Mouse (Mus musculus) cerebral cortex, adult 2 months (tissue): ENCODE results near the gene Ormdl2.

Source experiments
- WGBS: fragments of 180-500 bp; shearing (Covaris S2); methylation state at CpG from one replicate; pipeline ENCODE4 v1.1.7; 2018; 5-methylcytosine and 5-hydroxymethylcytosine counted together

Ormdl2 gene

DNA sequence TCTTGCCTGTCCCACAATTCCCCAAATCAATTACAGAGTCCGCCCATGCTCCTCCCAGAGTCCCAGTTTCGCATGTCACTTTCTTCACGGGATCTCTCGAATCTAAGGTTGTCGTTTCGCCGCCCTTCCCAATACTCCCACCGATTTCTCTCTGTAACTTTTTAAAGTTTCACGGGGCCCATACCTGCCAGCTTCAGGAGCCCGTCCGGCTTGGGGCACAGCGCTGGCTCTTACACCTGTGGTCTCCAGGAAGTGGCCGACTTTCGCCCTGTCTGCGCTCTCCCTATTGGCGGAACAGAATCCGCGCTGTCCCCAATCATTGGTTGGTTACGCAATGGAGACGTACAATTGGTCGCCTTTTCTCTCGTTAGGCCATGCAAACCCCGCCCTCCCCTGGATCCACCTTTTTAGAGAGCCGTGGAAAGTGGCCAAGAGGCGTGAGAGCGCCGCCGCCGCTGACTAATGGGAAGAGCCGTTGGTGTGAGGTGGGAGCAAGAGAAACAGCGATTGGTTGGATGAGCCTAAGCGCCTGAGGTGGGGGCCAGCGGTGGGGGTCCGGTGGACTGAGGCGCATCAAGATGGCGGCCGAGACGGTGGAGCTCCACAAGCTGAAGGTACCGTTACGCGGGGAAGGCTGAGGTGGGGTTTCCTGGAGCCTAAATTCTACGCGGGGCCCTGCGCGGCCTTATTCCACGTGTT lies at the start of gene Ormdl2:
Ormdl2 (minus strand) TSS at position 288 of the 699 bp plus-strand sequence.
- under 1% methylated on average over 46 of the region's 46 CpGs for WGBS

GRCm38 (mm10) chr10:128870341-128870740 lies 48.9 kb upstream of the Ormdl2 start:
- WGBS = 80% methylated on average over 3 of the region's 3 CpGs

- 77% methylated on average over 1 of the region's 1 CpGs for WGBS
Measured at GRCm38 (mm10) chr10:128866518-128866917, 45.1 kb upstream of the Ormdl2 start.

- WGBS = 73% methylated on average over 3 of the region's 3 CpGs
Measured at GRCm38 (mm10) chr10:128866042-128866441, 44.6 kb upstream of the Ormdl2 start.

DNA sequence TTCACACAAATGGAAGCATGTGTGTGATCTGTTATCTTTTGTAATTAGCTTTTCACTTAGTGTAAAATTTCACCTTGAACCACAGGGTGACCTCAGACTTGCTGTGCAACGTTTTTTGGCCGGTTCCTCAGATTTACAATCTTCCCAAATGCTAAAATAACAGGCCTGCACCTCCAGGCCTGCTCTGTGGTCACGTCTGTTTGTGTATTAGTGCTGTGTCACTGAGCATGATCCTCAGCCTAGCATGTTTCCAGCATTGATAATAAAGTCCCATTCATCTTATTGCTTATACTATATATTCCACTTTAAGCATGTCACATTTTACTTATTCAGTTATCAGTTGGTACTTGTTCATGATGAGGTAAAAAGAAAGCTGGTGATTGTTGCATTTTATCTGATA lies 28.9 kb upstream of the Ormdl2 start:
- WGBS = 80% methylated on average over 3 of the region's 3 CpGs

- WGBS = 82% methylated on average over 2 of the region's 2 CpGs
Measured at GRCm38 (mm10) chr10:128848426-128848825, 27.0 kb upstream of the Ormdl2 start.

GRCm38 (mm10) chr10:128846664-128847063 lies 25.2 kb upstream of the Ormdl2 start:
- 93% methylated on average over 4 of the region's 4 CpGs for WGBS

- 44% methylated on average over 2 of the region's 2 CpGs for WGBS
Measured at GRCm38 (mm10) chr10:128845516-128845915, 24.1 kb upstream of the Ormdl2 start.

- 94% methylated on average over 5 of the region's 5 CpGs for WGBS
Measured at GRCm38 (mm10) chr10:128843260-128843659, 21.8 kb upstream of the Ormdl2 start.

DNA sequence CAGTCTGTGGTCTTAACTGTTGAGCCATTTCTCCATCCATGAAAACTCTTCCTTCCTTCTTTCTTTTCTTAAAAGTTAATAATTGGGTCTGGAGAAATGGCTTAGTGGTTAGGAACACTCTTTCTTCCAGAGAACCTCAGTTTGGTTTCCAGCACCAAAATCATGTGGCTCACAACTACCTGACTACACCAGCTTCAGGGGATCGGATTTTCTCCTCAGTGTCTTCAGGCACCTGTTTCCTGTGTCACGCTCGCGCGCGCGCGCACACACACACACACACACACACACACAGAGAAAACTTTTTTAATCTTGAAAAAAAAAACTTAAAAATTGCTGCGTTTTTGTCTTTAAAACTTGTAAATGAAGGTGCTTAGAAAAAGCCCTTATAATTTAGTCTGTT lies 2.4 kb upstream of the Ormdl2 start:
- WGBS = 95% methylated on average over 9 of the region's 9 CpGs

GRCm38 (mm10) chr10:128823087-128823486 lies 1.6 kb upstream of the Ormdl2 start:
- WGBS = 62% methylated on average over 4 of the region's 4 CpGs

DNA sequence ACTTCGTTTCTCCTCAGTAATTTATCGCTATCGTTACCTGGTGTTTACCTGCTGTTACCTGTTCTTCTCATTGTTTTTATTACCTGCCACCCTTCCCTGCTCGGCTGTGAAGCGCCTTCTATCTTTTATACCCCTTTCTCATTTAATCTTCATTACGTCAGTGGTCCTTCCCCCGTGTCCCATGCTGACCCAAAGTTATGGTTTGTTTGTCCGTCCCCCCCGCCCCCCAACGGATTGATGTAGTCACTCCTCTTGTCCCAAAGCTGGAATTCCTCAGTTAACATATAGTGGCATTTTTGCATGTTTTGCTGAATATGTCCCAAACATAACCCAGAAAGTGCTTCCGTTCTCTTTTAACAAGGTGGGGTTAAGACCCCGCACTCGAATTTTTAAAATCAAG lies 690 bp upstream of the Ormdl2 start:
- 2% methylated on average over 13 of the region's 13 CpGs for WGBS

- 52% methylated on average over 4 of the region's 4 CpGs for WGBS
Measured at GRCm38 (mm10) chr10:128820217-128820616, 1.2 kb downstream of the Ormdl2 start.

DNA sequence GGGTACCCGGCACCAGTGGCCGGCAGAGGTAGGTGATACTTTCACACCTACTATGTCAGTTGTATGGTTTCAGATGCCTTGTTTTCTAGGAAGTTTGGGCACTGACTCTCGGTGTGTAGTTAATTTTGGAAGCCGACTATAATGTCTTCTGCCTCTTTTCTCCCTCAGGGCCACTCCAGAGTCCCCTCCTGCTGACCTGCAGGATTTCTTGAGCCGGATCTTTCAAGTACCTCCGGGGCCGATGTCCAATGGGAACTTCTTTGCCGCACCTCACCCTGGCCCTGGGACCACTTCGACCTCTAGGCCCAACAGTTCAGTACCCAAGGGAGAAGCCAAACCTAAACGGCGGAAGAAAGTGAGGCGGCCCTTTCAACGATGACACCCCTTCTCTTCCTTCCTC lies 4.4 kb downstream of the Ormdl2 start, which contains the start of gene Sarnp:
Sarnp (plus strand) TSS at position 301 of the 400 bp plus-strand sequence.
- WGBS = 91% methylated on average over 13 of the region's 13 CpGs

DNA sequence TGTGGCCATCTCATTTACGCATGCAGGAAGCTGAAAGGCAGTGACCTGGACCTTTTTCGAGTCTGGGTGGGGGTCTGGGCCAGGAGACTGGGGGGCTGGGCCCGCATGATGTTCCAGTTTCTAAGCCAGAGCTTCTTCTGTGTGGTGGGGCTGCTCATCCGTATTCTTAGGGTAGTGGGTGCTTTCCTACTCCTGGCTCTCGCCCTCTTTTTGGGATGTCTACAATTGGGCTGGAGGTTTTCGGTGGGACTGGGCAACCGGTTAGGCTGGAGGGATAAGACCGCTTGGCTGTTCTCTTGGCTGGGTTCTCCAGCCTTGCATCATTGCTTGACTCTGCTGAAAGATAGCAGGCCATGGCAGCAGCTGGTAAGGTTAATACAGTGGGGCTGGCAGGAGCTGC lies 14.4 kb downstream of the Ormdl2 start:
- WGBS = 84% methylated on average over 8 of the region's 8 CpGs

GRCm38 (mm10) chr10:128806086-128806485 lies 15.4 kb downstream of the Ormdl2 start:
- WGBS = 41% methylated on average over 6 of the region's 6 CpGs

DNA sequence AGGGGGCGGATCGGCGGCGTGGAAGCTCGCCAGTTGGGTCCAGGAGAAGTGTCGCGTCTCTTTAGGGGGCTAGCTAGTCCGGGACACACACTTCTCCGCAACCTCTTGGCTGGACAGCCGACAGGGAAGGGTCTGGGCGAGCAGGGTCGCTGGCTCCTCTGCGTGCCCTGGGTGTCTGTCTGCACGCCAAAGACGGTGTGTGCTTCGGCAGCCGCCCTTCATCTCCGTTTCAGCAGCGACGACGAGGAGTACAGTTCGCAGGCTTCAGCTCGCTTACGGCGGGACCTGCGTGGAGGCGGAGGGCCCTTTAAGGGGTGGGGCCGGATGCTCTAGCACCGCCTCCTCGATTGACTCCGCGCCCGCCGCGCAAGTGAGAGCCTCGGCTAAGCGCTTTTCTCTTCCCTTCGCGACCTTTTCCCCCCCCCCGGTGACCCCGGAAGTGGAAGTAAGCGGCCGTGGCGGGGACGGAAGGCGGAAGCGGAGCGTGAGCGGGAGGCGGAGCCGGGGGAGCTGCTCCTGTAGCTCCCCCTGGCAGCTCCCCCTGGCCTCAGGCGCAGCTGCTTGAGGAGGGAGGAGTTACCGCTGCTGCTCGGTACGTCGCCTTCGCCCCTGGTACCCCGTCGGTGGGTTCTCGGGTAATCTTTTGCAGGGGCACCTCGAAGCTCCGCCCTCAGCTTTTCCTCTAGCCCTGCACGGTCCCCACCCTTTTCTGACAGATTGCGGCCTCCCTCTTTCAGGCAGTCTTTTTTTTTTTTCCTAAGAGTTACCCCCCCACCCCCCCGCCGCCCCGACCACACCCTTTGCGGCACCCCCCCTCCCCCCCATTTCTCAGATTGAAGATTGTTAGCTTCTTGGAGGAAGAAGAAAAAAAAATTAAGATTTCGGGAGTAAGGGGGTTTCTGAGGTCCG lies 16.1 kb downstream of the Ormdl2 start:
- WGBS = under 1% methylated on average over 59 of the region's 70 CpGs

- WGBS = under 1% methylated on average over 28 of the region's 28 CpGs
Measured at GRCm38 (mm10) chr10:128804271-128805091, 17.0 kb downstream of the Ormdl2 start, which contains the start of gene Tmem198b. Gene Tmem198b, minus strand, starts transcription at chr10:128804370.

- WGBS = under 1% methylated on average over 14 of the region's 14 CpGs
Measured at GRCm38 (mm10) chr10:128803771-128804270, 17.6 kb downstream of the Ormdl2 start, which contains the start of gene Dnajc14. Gene Dnajc14, plus strand, starts transcription at chr10:128804062.

DNA sequence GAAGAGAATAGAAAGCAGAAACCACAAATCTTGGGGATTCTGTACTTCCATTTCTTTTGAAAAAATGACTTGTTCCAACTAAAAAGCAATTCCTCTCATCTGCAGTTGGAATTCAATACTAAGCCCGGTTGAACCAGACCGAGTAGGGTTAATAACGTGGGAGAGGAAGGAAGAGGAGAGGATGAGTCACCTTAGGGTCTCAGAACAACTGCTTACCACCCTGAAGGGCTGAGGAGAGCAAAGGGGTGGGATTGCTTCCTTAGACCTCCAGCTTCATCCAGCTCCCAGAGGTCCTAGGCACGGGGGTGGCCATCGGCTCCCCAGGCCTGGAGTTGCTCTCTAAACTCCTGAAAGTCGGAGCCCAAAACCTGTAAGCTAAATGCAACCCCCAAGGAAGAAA lies 18.1 kb downstream of the Ormdl2 start:
- 13% methylated on average over 6 of the region's 6 CpGs for WGBS

GRCm38 (mm10) chr10:128802956-128803355 lies 18.5 kb downstream of the Ormdl2 start:
- 69% methylated on average over 4 of the region's 4 CpGs for WGBS
